11 mouse cellular contexts compared by ENCODE assay signal in the genomic region with DNA sequence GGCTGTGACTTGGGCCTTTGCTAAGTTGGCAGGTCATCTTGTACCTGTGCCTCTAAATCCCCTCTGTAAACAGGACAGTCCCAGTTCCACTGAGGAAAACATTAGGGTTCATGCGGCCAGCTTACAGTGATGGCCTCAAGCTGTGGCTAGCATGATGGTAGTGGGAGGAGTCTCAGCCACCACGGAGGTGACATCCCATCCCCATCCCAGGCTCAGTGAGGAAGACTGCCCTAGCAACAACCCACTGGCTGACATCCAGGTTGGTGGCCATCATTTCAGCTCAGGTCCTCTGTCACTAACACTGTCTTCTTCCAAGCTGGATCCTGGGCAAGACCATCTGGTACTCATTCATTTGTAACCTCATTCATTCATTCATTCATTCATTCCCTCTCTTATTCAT. TPM values are rescaled to one million over a fixed set of nuclear protein-coding genes. Genes with fewer than 3 reads are reported as not detected.
DNase-seq lines count a peak whose midpoint lies in the region; ATAC-seq and TF ChIP-seq lines count a peak whose summit lies in the region.
"Had no signal": no experiment of that assay in that cellular context is flagged by ENCODE, and none has a peak within 500 bp of the region (broad histone marks: within the 10 kb centered on the region; RNA-seq: fewer than 3 reads in every experiment).

No protein-coding gene starts in this region.

- no peak for TF ChIP-seq CTCF in hindbrain, postnatal 0 days (IDR thresholded peaks at IDR 0.05; ENCODE audit: low read depth)
- no peak for TF ChIP-seq CTCF in olfactory bulb, adult 2 months (IDR thresholded peaks at IDR 0.05; ENCODE audit: insufficient read depth, low read depth, low read length)

- H3K4me2 ChIP-seq in neural tube, embryonic 11.5 days (ENCODE audit: low read depth), result no peak overlapping the region
- no peak overlapping the region for H3K4me2 ChIP-seq in hindbrain, postnatal 0 days (ENCODE audit: low read depth, low read length)

- 71% methylated on average over 2 of the region's 2 CpGs for WGBS in neural tube, embryonic 11.5 days
- 41% methylated on average over 2 of the region's 2 CpGs for WGBS in hindbrain, postnatal 0 days
- WGBS in olfactory bulb, adult 2 months, result 52% methylated on average over 2 of the region's 2 CpGs

- peaks cover 30% of the 10 kb centered on the region for H3K4me1 ChIP-seq in neural tube, embryonic 11.5 days (ENCODE audit: control insufficient read depth, insufficient read depth, low read length)
- peaks cover 48% of the 10 kb centered on the region for H3K4me1 ChIP-seq in hindbrain, postnatal 0 days (ENCODE audit: insufficient read depth, low read length)
- H3K4me1 ChIP-seq in olfactory bulb, adult 2 months (ENCODE audit: control insufficient read depth, insufficient read depth, low read length), result peaks cover 34% of the 10 kb centered on the region

- no peaks in the 10 kb centered on the region for H3K27me3 ChIP-seq in neural tube, embryonic 11.5 days (ENCODE audit: control insufficient read depth, insufficient read depth, low read length)
- H3K27me3 ChIP-seq in hindbrain, postnatal 0 days (ENCODE audit: insufficient read depth, low read length), result no peaks in the 10 kb centered on the region

- H3K27ac ChIP-seq in neural tube, embryonic 11.5 days (ENCODE audit: low read depth, low read length), result peak overlapping the region; percentile 80
- peak overlapping the region; percentile 88 for H3K27ac ChIP-seq in hindbrain, postnatal 0 days
- H3K27ac ChIP-seq in olfactory bulb, adult 2 months (ENCODE audit: insufficient read depth, low read depth, low read length), result 0 out of 2 replicates have a peak overlapping the region, but pooled peaks have one; percentile 9

- DNase-seq in cerebellum, postnatal 14 days, result peak; percentile 66 to 76
- DNase-seq in cerebellum, postnatal 25 days, result no peak
- no peak for DNase-seq in neural tube, embryonic 11.5 days (ENCODE audit: low spot score)
- DNase-seq in neural tube, embryonic 10.5 days (ENCODE audit: extremely low spot score, low spot score), result no peak
- DNase-seq in hindbrain, postnatal 0 days (ENCODE audit: low spot score), result peak; percentile 65
- no peak for DNase-seq in testis, postnatal 10 days (ENCODE audit: low spot score)
- no peak for DNase-seq in embryo, embryonic 11 days
- DNase-seq: liver, postnatal 0 days had no signal

- no peaks in the 10 kb centered on the region for H3K9me3 ChIP-seq in neural tube, embryonic 11.5 days (ENCODE audit: control insufficient read depth, low read length)
- H3K9me3 ChIP-seq in hindbrain, postnatal 0 days (ENCODE audit: low read length), result no peaks in the 10 kb centered on the region

- no peak overlapping the region for H3K4me3 ChIP-seq in neural tube, embryonic 11.5 days (ENCODE audit: low read depth, low read length)
- no peak overlapping the region for H3K4me3 ChIP-seq in hindbrain, postnatal 0 days (ENCODE audit: low read length)
- H3K4me3 ChIP-seq in olfactory bulb, adult 2 months (ENCODE audit: insufficient read depth, low read depth, low read length), result no peak overlapping the region
- H3K4me3 ChIP-seq: myocyte had no signal

- H3K9ac ChIP-seq in neural tube, embryonic 11.5 days (ENCODE audit: low read length), result no peak overlapping the region
- no peak overlapping the region; the same call in 1 of the 2 replicates for H3K9ac ChIP-seq in hindbrain, postnatal 0 days (replicated peaks; ENCODE audit: low read length)
- H3K9ac ChIP-seq: liver, postnatal 0 days had no signal

- no peaks in the 10 kb centered on the region for H3K36me3 ChIP-seq in neural tube, embryonic 11.5 days (ENCODE audit: control insufficient read depth, insufficient read depth, low read length)
- no peaks in the 10 kb centered on the region for H3K36me3 ChIP-seq in hindbrain, postnatal 0 days (ENCODE audit: insufficient read depth, low read length)

- ATAC-seq in neural tube, embryonic 11.5 days (ENCODE audit: insufficient read depth, low FRiP score, low TSS enrichment), result no peak
- peak; percentile 30; the same call in 1 of the 2 replicates for ATAC-seq in hindbrain, postnatal 0 days
- ATAC-seq: inflammation-experienced regulatory T-cells, adult 6 months; liver, postnatal 0 days had no signal

- TF ChIP-seq POLR2A in olfactory bulb, adult 2 months (IDR thresholded peaks at IDR 0.05; ENCODE audit: insufficient read depth, low read depth, low read length), result no peak

RNA-seq across cellular contexts. Expression of gene Sdc3, which starts 12.0 kb away (rescaled TPM):
- polyA plus RNA-seq in neural tube, embryonic 11.5 days (2014; fragmentation: Nextera tagmentation; extraction: Ambion mirVana), result 22.3 and 23.2 TPM in 2 replicates
- total RNA-seq in hindbrain, postnatal 0 days (2014; rRNA removed), result 587 and 649 TPM in 2 replicates
- polyA plus RNA-seq in hindbrain, postnatal 0 days (2015; fragmentation: Nextera tagmentation; extraction: Ambion mirVana), result 150 and 180 TPM in 2 replicates
- 81.4 TPM in 1 of 2 replicates, not detected in the other for polyA plus RNA-seq in olfactory bulb, adult 2 months (2012; ENCODE audit: insufficient read depth, insufficient read length, low replicate concordance, missing spikeins)

Comparison
In these comparisons a context has a peak if more than half of its experiments do, and no peak if none do; other contexts are left out.
1. DNase-seq: peak in cerebellum, postnatal 14 days (2 of 2) and hindbrain, postnatal 0 days (single experiment); none in cerebellum, postnatal 25 days (0 of 2), neural tube, embryonic 11.5 days (single experiment), neural tube, embryonic 10.5 days (single experiment), testis, postnatal 10 days (single experiment) and embryo, embryonic 11 days (single experiment).
2. H3K27ac ChIP-seq: peak in every context shown above with its lines; median percentile 88 in hindbrain, postnatal 0 days; 80 in neural tube, embryonic 11.5 days; 9 in olfactory bulb, adult 2 months.